Mouse (Mus musculus): ENCODE data around the gene Poc1b.
"Not testable (repeated sequence)": the region's sequence is repeated elsewhere in the genome, so short reads cannot be mapped to it uniquely, and the experiment has no call there.

- not testable (repeated sequence) for TF ChIP-seq GATA1, TAL1 (IDR thresholded peaks at IDR 0.05; ENCODE audit: low read length)
Observed at GRCm38 (mm10) chr10:99216570-99216969, 109.7 kb downstream of the Poc1b start.
